Mouse (Mus musculus) right cerebral cortex, postnatal 14 days (tissue): ENCODE measurements around the gene Matn4.

Experiments used
- DNase-seq: peaks from one replicate; pipeline ENCODE4 v3.0.0; 2022

Matn4 gene

DNA sequence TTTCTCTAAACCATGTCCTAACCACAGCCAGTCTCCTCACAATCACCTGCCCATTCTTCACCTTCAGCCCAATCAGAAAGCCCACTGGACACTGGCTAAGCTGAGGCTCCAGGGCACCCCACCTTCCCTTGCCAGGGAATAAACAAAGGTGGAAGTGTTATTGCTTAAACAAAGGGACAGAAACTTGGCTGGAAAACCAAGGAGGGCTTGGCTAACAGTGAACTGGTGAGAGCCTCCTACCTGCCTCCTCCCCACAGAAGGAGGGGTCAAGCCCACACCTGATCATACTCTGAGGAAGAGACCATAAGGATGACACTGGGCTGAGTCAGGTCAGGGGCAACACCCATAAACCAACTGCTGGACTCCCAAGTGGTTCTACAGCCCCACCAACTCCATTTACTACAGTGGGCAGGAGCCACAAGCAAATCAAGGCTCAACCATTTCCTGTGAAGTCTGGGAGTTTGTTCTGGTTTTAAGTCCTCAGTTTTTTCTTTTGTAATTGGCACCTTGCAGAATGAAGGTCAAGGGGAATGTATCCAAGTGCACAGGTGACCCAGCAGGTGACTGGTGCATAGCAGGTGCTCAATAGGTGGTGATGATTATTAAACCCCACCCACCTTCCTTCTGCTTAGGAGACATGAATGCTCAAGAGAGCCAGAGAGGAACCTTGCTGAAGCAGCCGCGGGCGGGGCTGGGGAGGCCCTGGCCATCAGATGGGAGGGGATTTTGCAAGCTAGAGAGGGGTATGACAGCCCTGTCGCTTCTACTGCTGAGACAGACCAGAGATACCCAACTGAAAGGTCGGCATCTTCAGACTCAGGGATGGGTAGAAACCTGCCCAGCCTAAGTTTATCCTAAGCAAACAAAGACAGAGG is 30.5 kb upstream of the Matn4 start:
- DNase-seq = no peak

DNA sequence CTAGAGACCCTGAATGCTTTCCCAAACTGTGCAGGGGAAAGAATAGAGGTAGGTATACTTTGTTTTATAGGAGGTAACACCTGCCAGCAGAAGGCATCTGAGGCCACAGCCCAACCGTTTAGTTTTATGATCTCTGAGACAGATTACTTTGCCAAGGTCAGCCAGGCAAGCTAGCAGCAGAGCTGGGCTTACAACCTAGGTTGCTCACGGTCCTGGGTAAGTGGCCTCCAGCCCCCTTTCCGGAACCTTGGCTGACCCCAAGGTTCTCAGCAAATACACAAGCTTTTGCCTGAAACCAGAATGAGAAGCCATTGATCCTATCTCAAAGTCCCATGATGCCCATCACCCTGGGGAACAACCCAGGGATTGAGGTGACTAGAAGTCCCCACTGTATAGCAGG is 29.7 kb upstream of the Matn4 start:
- no peak for DNase-seq

DNA sequence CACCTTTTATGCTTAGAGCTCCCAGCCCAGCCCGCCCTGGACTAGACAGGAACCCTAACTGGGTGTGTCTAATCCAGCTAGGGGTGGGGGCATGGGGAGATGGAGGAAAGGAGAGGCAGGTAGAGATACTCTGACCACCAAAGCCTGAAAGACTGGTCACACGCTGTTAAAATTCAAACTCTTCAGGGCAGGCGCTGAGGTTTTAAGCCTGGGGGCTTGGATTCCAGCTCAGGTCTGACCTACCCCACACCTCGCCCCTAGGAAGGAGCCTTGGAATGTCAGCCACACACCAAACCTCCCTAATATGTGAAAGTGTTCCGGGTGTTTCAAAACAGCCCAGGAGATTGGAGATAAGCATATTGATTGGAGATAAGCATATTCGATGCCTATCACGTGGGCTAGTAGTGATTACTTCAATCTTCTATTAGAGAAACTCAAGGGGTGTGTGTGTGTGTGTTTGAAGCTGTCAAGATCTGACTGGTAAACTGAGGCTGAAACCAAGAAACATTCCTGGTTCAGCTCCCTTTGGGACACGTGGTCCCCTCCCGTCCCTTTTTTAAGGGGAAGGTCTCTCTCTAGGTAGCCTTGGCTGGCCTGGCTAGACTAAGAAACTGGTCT is 28.4 kb upstream of the Matn4 start:
- DNase-seq = no peak

DNA sequence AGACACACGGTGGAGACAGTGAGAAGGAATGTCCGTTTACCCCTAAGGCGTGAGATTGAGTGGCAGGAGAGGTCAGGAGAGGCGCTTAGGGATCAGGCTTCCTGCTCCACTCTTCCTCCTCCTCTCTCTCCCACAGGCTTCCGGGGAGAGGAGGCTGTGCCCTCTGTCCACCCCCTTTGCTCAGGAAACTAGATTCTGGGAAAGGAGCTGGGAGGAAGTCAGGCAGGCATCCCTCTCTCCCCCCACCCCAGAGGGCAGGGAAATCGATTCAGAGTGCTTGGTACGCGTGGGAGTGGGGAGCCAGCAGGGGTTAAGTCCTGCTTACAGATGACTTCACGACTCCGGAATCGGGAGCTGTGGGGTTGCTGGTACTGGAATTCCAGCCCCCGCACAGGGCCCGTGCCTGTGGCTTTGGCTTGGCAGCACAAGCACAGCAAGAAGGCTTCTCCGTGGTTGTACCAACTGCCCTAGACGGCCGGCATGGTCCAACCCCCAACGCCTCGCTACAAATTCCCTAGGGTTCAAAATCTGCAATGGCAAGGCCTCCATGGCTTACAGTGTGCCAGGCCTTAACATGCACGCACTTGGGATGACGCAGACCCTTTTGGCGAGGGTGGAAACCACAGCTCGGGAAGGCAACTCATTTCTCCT is 27.7 kb upstream of the Matn4 start:
- DNase-seq = no peak

DNA sequence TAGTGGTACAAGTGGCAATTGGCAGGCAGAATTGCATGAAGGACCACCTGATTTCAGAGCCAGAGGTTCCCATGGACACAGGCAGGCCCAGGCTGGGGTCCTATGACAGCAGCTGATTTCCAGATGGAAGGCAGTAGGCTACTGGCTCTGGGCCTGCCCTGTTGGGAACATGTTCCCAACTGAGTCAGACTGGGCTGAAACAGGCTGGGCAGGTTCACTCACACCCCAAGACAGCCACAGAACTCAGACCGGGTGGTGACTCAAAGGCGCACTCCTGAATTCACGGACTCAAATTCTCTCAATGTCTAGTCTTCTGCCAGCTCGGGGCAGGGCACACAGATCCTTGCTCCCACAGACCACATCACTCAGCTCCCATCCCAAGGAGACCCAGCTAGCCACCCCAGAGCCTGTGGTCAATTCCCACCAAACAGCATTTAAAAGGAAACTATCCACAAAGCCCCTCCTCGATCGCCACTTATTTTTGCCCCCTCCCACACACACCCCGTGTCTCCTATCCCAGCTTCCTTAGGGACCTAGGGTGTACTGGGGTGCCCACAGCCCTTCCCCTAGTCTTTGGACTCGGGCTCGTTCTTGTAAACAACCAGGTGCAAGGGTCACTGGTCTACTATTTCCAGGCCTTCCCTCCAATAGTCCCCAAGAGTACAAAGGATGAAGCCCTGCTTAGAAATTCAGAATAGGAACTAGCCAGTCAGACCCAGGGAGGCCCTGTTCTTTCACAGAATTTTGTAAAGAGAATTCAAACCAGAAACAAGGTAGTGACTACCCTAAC is 26.9 kb upstream of the Matn4 start:
- no peak for DNase-seq

DNA sequence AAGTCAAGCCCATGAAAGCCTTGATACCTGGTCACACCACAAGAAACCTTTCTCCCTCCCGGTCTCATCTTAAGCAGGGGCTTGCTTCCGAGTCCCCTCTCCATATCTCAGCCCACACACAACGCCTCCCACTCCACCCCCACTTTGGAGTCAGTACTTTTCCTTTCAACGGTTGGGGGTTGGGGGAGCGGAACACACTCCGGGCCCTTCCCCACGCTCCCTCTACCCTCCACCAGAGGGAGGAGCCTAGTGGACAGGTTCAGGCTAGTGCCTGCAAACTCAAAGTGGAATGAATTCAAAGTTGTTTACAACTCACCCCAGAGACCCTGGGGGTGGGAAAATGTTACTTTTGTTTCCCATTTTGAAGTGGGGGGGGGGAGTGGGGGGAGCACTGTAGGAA is 25.7 kb upstream of the Matn4 start:
- no peak for DNase-seq

DNA sequence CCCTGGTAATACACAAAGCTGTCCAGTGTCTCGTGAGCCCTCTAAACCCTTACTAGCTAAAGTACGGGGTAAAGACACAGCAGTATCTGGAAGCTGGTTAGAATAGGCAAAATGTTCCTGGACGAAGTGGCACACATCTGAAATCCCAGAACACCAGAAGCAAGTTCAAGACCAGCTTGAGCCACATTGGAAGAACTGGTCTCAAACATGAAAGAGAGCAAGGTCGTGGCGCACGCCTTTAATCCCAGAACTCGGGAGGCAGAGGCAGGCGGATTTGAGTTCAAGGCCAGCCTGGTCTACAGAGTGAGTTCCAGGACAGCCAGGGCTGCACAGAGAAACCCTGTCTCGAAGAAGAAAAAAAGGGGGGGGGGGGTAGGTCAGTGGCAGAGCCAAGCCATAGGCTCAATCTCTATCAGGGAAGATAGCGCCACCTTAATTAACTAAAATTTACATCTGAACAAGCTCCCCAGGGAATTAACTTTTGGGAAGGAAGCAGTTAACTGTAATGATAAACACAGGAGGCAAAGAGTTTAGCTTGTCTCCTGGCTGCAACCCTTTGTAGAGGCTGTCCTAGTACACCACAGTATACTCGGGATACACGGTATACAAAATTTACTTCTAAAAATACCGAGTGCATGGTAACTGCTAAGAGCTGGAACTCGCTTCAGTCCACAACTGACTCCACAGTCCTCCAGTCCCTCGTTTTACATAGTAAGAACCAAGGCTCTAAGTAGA is 25.1 kb upstream of the Matn4 start:
- DNase-seq = no peak

DNA sequence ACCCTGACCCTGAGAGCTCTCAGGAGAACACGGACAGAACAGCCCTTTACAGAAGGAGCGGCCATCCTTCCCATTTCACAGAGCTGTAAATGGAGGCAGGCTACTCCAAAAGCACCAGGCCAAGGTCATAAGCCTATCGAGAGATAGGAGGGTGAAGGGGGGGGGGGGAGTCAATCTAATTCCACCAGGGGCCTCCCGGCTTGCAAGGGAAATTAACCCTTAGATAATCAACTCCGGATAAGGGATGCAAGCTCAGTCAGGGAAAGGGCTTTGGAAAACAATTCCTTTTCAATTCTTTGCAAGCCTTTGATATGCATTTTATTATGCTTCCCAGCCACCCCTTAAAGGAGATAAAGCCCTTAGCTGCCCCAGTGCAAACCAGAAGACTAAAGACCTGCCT is 23.5 kb upstream of the Matn4 start:
- DNase-seq = no peak

DNA sequence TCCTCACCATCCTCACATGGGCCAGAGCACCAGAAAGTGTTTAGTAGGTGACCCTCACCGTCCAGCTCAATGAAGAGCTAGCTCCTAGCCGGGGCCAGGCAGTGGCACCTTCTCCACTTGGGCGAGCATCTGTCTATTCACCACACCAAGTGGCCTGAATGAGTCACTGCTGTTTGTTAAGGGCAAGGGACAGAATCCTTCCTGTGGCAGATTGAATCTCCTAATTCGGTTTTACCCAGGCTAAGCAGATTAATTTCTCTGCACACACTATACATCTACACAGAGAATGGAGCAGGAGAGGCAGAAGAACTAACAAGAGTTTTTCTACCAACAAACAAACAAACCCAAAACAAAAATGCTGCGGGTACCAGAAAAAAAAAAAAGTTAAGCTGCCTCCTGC is 22.0 kb upstream of the Matn4 start:
- DNase-seq = no peak

DNA sequence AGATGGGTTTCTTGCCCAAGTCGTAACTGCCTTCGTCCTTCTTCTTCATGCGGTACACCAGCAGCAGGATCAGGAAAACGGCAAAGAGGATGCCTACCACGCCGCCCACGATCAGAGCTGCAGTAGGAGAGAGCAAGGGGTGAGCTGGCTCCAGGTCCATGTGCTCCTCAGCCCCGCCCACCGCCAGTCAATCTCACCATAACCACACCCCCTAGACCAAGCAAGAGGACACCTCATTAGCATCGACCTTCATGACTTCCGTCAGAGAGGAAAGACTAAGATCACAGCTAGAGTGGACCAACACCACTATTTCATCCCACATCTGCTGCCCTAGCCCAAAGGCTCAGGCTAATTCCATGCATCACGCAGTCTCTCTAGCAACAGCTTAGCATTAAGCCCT is 21.2 kb upstream of the Matn4 start:
- no peak for DNase-seq

DNA sequence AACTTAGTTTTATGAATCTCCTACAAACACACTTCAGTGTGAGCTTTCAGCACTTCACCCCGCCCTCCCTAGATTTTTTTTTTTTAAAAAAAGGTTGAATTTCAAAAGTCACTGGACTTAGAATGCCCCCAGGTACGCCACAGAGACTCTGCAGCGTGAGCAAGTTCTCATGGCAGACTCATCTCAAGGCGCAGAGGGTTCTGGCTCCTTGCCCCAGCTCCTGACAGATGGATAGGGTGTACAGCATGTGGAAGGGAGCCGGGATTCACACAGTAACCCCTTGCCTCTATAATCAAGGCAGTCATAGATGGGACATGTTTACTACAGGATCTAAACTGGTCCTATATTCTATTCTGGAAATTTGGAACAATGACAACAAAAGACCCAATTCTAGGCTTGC is 20.4 kb upstream of the Matn4 start:
- DNase-seq = no peak

DNA sequence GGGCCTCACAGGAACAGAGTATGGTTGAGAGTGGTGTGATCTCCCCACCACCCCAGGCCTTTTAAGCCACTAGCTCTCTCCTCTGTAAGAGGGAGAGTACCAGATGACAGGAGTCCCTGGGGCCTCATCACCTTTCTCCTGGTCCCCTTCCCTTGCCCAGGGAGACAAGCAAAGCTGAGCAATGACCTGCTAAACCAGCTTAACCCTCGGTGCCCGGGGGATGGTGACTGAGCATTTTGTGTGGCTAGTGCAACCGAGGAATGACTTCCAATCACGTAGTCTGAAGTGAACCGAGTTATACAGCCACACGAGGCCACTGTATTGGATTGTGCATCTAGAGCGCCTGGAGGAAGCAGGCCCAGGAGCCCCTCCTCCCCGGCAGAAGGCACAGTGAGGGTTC is 19.4 kb upstream of the Matn4 start:
- no peak for DNase-seq

DNA sequence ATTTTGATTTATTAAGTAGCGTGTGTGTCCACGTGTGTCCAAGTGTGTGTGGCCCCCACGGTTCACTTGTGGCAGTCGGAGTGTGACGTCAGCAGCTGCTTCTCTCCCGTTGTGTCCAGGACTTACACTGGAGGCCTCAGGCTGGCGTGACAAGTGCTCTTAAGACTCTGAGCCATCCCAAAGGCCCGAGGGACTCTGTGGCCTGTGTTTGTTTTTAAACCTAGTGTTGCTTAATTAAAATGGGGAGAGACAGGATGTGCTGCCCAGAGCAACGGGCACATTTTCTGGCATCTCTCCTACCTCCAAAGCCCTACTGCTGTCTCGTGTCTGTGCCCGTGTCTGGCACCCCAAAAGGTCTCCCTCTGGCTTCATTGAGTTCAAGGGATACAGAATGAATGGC is 18.5 kb upstream of the Matn4 start:
- DNase-seq = no peak

DNA sequence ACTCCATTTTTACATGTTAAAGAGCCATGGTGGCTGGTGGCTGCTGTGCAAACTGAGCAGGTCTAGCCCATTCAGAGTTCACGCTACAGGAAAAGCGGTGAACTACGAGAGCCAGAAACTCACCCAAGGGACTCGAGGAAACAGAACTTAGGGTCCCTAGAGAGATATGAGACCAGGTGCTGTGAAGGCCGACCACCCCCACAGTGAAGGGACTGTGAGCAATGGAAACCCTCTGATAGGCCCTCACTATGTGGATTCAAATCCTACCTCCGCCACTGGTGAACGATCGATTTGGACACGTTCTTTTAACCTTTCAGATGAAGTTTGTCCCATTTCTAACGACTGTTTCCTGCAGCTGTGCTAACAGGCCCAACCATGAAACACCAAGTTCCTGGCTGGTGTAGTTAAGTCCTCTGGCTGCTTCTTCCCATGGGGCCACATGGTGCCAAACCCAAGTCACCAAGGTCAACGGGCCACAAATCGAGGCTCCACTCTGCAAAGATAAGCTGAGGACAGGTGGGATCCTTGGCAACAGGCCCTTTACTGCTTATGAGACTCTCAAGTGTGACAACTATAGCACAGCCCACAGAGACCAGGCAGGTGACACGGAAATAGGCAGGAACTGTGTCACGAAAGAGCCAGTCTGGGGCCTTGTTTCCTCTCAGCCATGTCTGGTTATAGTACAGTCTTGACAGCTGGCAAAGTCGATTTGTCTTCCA is 17.9 kb upstream of the Matn4 start:
- DNase-seq = no peak

DNA sequence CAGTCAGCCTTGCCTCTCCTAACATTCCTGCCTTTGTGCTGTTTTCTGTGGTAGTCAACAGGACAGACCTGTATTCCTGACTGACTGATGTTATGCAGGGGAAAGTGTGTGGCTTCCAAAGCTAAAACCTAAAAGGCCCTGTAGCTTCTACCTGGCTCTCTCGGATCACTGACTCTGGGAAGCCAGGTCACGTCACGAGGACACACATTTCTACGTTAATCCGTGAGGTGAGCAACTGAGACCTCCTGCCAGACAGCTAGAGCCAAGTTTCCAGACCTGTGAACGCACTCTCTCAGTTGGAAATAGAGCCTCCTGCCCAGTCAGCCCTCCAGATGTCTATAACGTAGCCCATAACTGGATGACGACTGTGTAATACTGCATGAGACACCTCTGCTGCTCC is 17.0 kb upstream of the Matn4 start:
- no peak for DNase-seq

DNA sequence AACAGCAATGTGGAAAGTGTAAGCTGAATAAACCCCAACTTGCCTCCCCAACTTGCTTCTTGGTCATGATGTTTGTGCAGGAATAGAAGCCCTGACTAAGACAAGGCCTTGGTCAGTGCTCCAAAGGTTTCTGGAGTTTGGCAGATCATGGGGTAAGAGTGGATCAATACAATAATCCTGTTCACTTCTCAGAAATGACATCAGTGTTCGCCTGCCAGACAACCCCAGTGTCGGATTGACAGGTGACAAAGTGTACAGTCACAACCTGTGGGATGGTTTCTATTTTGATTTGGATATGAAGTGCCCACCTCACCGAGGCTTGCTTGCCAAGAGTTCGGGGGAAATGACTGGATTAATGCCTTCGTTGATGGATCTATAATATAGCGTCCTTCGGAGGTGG is 16.3 kb upstream of the Matn4 start:
- DNase-seq = no peak

DNA sequence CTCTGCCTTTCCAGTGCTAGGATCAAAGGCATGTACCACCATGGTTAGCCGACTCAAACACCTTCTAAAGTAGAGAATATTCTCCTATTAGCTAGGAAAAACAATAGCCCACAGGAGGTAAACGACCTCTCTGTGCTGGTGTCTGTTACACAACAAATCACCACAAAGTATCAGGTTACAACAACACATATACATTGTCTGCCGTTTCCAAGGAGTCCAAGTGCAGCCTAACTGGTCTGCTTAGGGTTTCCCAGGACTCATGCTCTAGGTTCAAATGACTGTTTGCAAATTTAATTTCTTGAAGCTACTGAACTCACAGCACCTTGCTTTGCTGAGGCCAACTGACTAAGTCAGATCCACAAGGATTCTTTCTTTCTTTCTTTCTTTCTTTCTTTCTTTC is 14.5 kb upstream of the Matn4 start:
- DNase-seq = no peak

DNA sequence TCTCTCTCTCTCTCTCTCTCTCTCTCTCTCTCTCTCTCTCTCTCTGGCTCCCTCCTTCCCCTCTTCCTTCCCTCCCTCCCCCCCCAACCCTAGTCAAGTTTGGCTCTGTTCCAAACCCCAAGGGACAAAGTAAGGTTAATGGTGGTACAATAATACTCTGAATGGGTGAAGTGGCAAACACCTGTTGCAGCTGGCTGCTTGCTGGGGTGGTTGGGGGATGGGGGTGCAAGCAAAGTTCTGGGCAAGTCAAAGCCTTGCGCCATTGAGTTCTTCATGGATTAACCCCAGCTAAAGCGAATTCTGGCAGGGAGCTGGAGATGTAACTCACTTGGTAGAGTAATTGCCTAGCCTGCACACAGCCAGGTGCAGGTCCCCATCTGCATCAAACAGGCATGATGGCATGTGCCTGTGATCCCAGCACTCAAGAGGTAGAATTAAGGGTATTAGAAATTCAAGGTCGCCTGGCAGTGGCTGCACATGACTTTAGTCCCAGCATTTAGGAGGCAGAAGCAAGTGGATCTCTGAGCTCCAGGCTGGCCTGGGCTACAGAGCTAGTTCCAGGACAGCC is 13.4 kb upstream of the Matn4 start:
- no peak for DNase-seq

DNA sequence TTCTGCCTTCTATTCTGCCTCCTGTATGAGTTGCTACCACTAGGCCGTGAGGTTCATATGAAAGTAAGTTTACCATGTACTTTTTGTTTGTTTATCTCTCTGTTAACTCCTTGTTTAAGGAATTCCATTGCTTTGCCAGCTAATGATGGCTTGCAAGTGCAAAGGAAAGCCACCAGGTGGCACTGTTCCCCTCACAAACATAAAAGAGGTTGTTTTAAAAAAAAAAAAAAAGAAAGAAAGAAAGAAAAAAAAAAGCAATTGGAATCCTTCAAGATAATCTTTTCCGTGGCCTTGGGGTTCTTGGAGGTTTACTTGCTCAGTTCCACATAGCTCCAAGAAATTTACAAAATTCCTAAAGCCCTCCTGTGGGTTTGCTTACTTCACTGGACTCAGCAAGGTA is 12.2 kb upstream of the Matn4 start:
- DNase-seq = no peak

DNA sequence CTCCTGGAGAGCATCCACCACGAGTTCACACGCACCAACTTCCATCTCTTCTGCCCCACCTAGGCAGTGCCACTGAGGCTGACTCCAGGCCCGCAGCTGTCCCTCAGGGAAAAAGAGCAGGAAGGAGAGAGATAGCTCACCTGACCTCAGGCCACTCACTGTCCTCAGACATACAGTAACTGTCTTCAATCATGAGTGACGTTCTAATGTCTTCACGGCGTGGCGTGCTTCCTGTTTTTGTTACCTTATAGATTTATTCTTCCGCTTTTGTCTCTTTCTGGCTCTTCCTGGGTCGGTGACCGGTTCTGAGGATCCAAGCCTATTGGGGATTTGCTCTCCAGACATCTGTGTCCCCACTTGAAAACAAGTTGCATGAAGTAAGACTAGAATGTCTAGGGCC is 9.6 kb upstream of the Matn4 start:
- no peak for DNase-seq

DNA sequence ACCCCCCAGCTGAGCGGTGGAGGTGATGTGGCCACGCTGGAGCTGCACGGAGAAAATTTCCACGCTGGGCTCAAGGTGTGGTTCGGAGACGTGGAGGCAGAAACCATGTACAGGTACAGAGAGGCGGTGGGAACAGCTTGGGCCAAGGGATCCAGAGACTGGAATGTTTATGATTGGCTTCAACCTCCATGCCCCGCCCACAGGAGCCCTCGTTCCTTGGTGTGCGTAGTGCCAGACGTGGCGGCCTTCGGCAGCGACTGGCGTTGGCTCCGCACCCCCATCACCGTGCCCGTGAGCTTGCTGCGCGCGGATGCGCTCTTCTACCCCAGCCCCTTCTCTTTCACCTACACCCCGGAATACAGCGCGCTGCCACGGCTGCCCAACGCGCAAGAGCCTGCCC is 9.2 kb upstream of the Matn4 start:
- no peak for DNase-seq

DNA sequence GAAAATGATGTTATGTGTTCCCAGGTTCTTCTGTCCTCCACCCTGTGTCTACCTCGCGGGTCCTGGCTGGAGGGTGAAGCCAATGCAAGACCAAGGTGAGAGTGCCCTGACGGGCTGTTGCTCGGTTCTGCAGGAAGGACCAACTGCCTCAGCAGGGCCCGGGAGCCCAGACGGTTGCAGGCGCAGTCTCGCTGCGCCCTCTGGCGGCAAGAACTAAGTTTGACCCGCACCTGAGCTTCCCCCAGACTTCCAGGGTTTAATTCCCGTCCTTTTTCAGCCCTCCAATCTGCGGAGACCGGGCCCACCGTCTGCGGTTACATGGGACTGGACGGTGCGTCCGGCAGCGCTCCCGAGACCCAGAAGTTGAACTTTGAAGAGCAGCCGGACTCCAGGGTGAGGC is 2.7 kb upstream of the Matn4 start:
- peak; percentile 76 for DNase-seq
